Mouse (Mus musculus) megakaryocyte, embryonic 14.5 days (primary cell): Measurements from ENCODE around the gene B3gnt2. TPM values are rescaled to one million over a fixed set of nuclear protein-coding genes. Genes with fewer than 3 reads are reported as not detected.

Experiments
- H3K27me3 ChIP-seq: replicated peaks from 2 replicates; pipeline ENCODE3; 2012; ENCODE audit warnings: inconsistent platforms
- H3K36me3 ChIP-seq: replicated peaks from 2 replicates; pipeline ENCODE3; 2012; ENCODE audit warnings: low read length, inconsistent platforms, mixed read lengths
- H3K4me1 ChIP-seq: 2 replicates; pipeline ENCODE4 v1.6.1; 2012; ENCODE audit warnings: inconsistent platforms
- H3K4me3 ChIP-seq: replicated peaks from 2 replicates; pipeline ENCODE3; 2012; ENCODE audit warnings: moderate library complexity, mild to moderate bottlenecking, inconsistent platforms
- H3K9me3 ChIP-seq: 2 replicates; pipeline ENCODE4 v1.6.1; 2012; ENCODE audit warnings: inconsistent platforms
- FLI1 ChIP-seq: IDR thresholded peaks from 2 replicates; pipeline ENCODE4 v1.6.1; 2012; ENCODE audit warnings: low read length, inconsistent platforms, mixed read lengths
- GATA1 ChIP-seq: IDR thresholded peaks from 3 replicates; pipeline ENCODE4 v1.6.1; 2012; ENCODE audit warnings: mixed read lengths, low read length, inconsistent platforms, borderline replicate concordance
- polyA plus RNA-seq: library from polyadenylated mRNA; stranded (reverse); fragments of >175 nt; gene quantifications from 2 replicates; pipeline ENCODE4 v1.2.3, GENCODE M21; 2012; ENCODE audit warnings: low replicate concordance; ENCODE audit not compliant: insufficient read depth

Gene B3gnt2
- polyA plus RNA-seq, 1 experiment, result 6.1 TPM

- Histone ChIP-seq H3K4me1 (peaks cover 23% of the 10 kb centered on the region), H3K36me3 (peaks cover 14% of the 10 kb centered on the region), H3K27me3 (no peaks in the 10 kb centered on the region), H3K9me3 (no peaks in the 10 kb centered on the region), H3K4me3 (no peak overlapping the region)
- no peak for TF ChIP-seq GATA1
- TF ChIP-seq FLI1, result no peak
Observed at GRCm38 (mm10) chr11:22763055-22763454, 97.7 kb downstream of the B3gnt2 start.

GRCm38 (mm10) chr11:22762236-22762927 lies 98.4 kb downstream of the B3gnt2 start:
- TF ChIP-seq FLI1 (no peak), GATA1 (no peak)
- Histone ChIP-seq H3K9me3 (no peaks in the 10 kb centered on the region), H3K4me3 (peak overlapping the region; percentile 24), H3K4me1 (peaks cover 24% of the 10 kb centered on the region), H3K27me3 (no peaks in the 10 kb centered on the region), H3K36me3 (peaks cover 14% of the 10 kb centered on the region)

GRCm38 (mm10) chr11:22759783-22760182 lies 101.0 kb downstream of the B3gnt2 start:
- H3K36me3 ChIP-seq, result peaks cover 14% of the 10 kb centered on the region
- H3K4me1 ChIP-seq, result peaks cover 49% of the 10 kb centered on the region
- no peak overlapping the region for H3K4me3 ChIP-seq
- TF ChIP-seq FLI1, result no peak
- no peak for TF ChIP-seq GATA1
- no peaks in the 10 kb centered on the region for H3K27me3 ChIP-seq
- H3K9me3 ChIP-seq, result no peaks in the 10 kb centered on the region

- H3K9me3 ChIP-seq, result no peaks in the 10 kb centered on the region
- H3K36me3 ChIP-seq, result peaks cover 12% of the 10 kb centered on the region
- H3K4me3 ChIP-seq, result peak overlapping the region; percentile 59
- H3K27me3 ChIP-seq, result peaks cover 4% of the 10 kb centered on the region
- TF ChIP-seq GATA1 (no peak), FLI1 (no peak)
- peaks cover 35% of the 10 kb centered on the region for H3K4me1 ChIP-seq
Observed at GRCm38 (mm10) chr11:22756168-22756980, 104.4 kb downstream of the B3gnt2 start.

- H3K27me3 ChIP-seq, result peaks cover 4% of the 10 kb centered on the region
- H3K4me3 ChIP-seq, result no peak overlapping the region
Observed at GRCm38 (mm10) chr11:22755180-22755579, 105.6 kb downstream of the B3gnt2 start.

GRCm38 (mm10) chr11:22752596-22752995 lies 108.2 kb downstream of the B3gnt2 start:
- H3K4me3 ChIP-seq, result no peak overlapping the region
- no peaks in the 10 kb centered on the region for H3K36me3 ChIP-seq
- H3K27me3 ChIP-seq, result peaks cover 4% of the 10 kb centered on the region
- 0 out of 2 replicates have a peak, but pooled peaks cover under 1% of the 10 kb centered on the region for H3K9me3 ChIP-seq
- peaks cover 29% of the 10 kb centered on the region for H3K4me1 ChIP-seq
- no peak for TF ChIP-seq FLI1
- no peak for TF ChIP-seq GATA1

More at GRCm38 (mm10) chr11:22755180-22755579, 105.6 kb downstream of the B3gnt2 start:
- TF ChIP-seq FLI1 (no peak), GATA1 (no peak)
- no peaks in the 10 kb centered on the region for H3K9me3 ChIP-seq
- peaks cover 5% of the 10 kb centered on the region for H3K36me3 ChIP-seq
- peaks cover 29% of the 10 kb centered on the region for H3K4me1 ChIP-seq

GRCm38 (mm10) chr11:22751592-22751991 lies 109.2 kb downstream of the B3gnt2 start:
- H3K4me1 ChIP-seq, result peaks cover 20% of the 10 kb centered on the region
- H3K27me3 ChIP-seq, result peaks cover 4% of the 10 kb centered on the region
- peaks cover 10% of the 10 kb centered on the region for H3K9me3 ChIP-seq
- H3K36me3 ChIP-seq, result no peaks in the 10 kb centered on the region
- no peak for TF ChIP-seq GATA1
- no peak for TF ChIP-seq FLI1
- H3K4me3 ChIP-seq, result no peak overlapping the region

- Histone ChIP-seq H3K9me3 (peaks cover 27% of the 10 kb centered on the region), H3K4me1 (peaks cover 3% of the 10 kb centered on the region; the same call in 1 of the 2 replicates), H3K4me3 (no peak overlapping the region), H3K27me3 (no peaks in the 10 kb centered on the region), H3K36me3 (peaks cover 12% of the 10 kb centered on the region)
- TF ChIP-seq GATA1 (no peak), FLI1 (no peak)
Observed at GRCm38 (mm10) chr11:22747406-22747805, 113.4 kb downstream of the B3gnt2 start.

GRCm38 (mm10) chr11:22745356-22745755 lies 115.4 kb downstream of the B3gnt2 start:
- Histone ChIP-seq H3K4me3 (no peak overlapping the region), H3K27me3 (peaks cover 9% of the 10 kb centered on the region), H3K9me3 (peaks cover 27% of the 10 kb centered on the region), H3K4me1 (peaks cover 3% of the 10 kb centered on the region; the same call in 1 of the 2 replicates), H3K36me3 (peaks cover 12% of the 10 kb centered on the region)
- no peak for TF ChIP-seq GATA1

- Histone ChIP-seq H3K9me3 (peaks cover 27% of the 10 kb centered on the region), H3K27me3 (peaks cover 18% of the 10 kb centered on the region), H3K4me1 (peaks cover 3% of the 10 kb centered on the region; the same call in 1 of the 2 replicates), H3K36me3 (peaks cover 12% of the 10 kb centered on the region), H3K4me3 (no peak overlapping the region)
- TF ChIP-seq FLI1 (no peak), GATA1 (no peak)
Observed at GRCm38 (mm10) chr11:22743561-22744269, 117.0 kb downstream of the B3gnt2 start.
